Mouse (Mus musculus): Measurements from ENCODE around the gene Ptpro. TPM values are rescaled to one million over a fixed set of nuclear protein-coding genes. Genes with fewer than 3 reads are reported as not detected.

The Ptpro gene
- polyA plus RNA-seq, 1 experiment from 2014 or later, result 41.7 TPM

GRCm38 (mm10) chr6:137339071-137339470 lies 87.0 kb downstream of the Ptpro start:
- Histone ChIP-seq H3K9ac (ENCODE audit: low read length) (no peak overlapping the region), H3K4me2 (ENCODE audit: low read length) (no peak overlapping the region), H3K4me3 (ENCODE audit: low read depth, low read length) (no peak overlapping the region), H3K36me3 (ENCODE audit: control insufficient read depth, insufficient read depth, low read length) (no peaks in the 10 kb centered on the region), H3K9me3 (replicated peaks; ENCODE audit: control insufficient read depth, low read length) (no peaks in the 10 kb centered on the region), H3K27me3 (replicated peaks; ENCODE audit: control insufficient read depth, insufficient read depth, low read length) (no peaks in the 10 kb centered on the region), H3K4me1 (ENCODE audit: control insufficient read depth, insufficient read depth, low read length) (no peaks in the 10 kb centered on the region), H3K27ac (ENCODE audit: low read depth, low read length) (no peak overlapping the region)
- WGBS, result 50% methylated on average over 4 of the region's 4 CpGs
- no peak for DNase-seq (ENCODE audit: low spot score)
- no peak for ATAC-seq

GRCm38 (mm10) chr6:137343688-137344441 lies 91.7 kb downstream of the Ptpro start:
- Histone ChIP-seq H3K9me3 (replicated peaks; ENCODE audit: control insufficient read depth, low read length) (no peaks in the 10 kb centered on the region), H3K27me3 (replicated peaks; ENCODE audit: control insufficient read depth, insufficient read depth, low read length) (no peaks in the 10 kb centered on the region), H3K27ac (ENCODE audit: low read depth, low read length) (no peak overlapping the region), H3K4me2 (ENCODE audit: low read length) (no peak overlapping the region), H3K9ac (ENCODE audit: low read length) (no peak overlapping the region), H3K36me3 (ENCODE audit: control insufficient read depth, insufficient read depth, low read length) (no peaks in the 10 kb centered on the region), H3K4me3 (ENCODE audit: low read depth, low read length) (no peak overlapping the region), H3K4me1 (ENCODE audit: control insufficient read depth, insufficient read depth, low read length) (no peaks in the 10 kb centered on the region)
- WGBS, result 31% methylated on average over 5 of the region's 5 CpGs
- ATAC-seq, result no peak
- no peak for DNase-seq (ENCODE audit: low spot score)

- no peak overlapping the region for H3K9ac ChIP-seq (ENCODE audit: low read length)
- WGBS, result 76% methylated on average over 7 of the region's 7 CpGs
- H3K36me3 ChIP-seq (ENCODE audit: control insufficient read depth, insufficient read depth, low read length), result no peaks in the 10 kb centered on the region
- ATAC-seq (no peak), DNase-seq (ENCODE audit: low spot score) (no peak)
- no peaks in the 10 kb centered on the region for H3K9me3 ChIP-seq (replicated peaks; ENCODE audit: control insufficient read depth, low read length)
- H3K27me3 ChIP-seq (replicated peaks; ENCODE audit: control insufficient read depth, insufficient read depth, low read length), result no peaks in the 10 kb centered on the region
- no peak overlapping the region for H3K4me3 ChIP-seq (ENCODE audit: low read depth, low read length)
- H3K27ac ChIP-seq (ENCODE audit: low read depth, low read length), result no peak overlapping the region
- H3K4me2 ChIP-seq (ENCODE audit: low read length), result no peak overlapping the region
- H3K4me1 ChIP-seq (ENCODE audit: control insufficient read depth, insufficient read depth, low read length), result peaks cover 6% of the 10 kb centered on the region
Measured at GRCm38 (mm10) chr6:137360166-137360565, 108.0 kb downstream of the Ptpro start.

- no peak overlapping the region for H3K4me2 ChIP-seq (ENCODE audit: low read length)
- no peaks in the 10 kb centered on the region for H3K9me3 ChIP-seq (replicated peaks; ENCODE audit: control insufficient read depth, low read length)
- no peak overlapping the region for H3K4me3 ChIP-seq (ENCODE audit: low read depth, low read length)
- H3K9ac ChIP-seq (ENCODE audit: low read length), result no peak overlapping the region
- H3K36me3 ChIP-seq (ENCODE audit: control insufficient read depth, insufficient read depth, low read length), result no peaks in the 10 kb centered on the region
- 60% methylated on average over 8 of the region's 8 CpGs for WGBS
- peaks cover 6% of the 10 kb centered on the region for H3K4me1 ChIP-seq (ENCODE audit: control insufficient read depth, insufficient read depth, low read length)
- H3K27me3 ChIP-seq (replicated peaks; ENCODE audit: control insufficient read depth, insufficient read depth, low read length), result no peaks in the 10 kb centered on the region
- no peak overlapping the region for H3K27ac ChIP-seq (ENCODE audit: low read depth, low read length)
- DNase-seq (ENCODE audit: low spot score) (peak; percentile 73), ATAC-seq (peak; percentile 42; the same call in 1 of the 2 replicates)
Measured at GRCm38 (mm10) chr6:137362216-137362615, 110.1 kb downstream of the Ptpro start.

GRCm38 (mm10) chr6:137364681-137365080 lies 112.6 kb downstream of the Ptpro start:
- Histone ChIP-seq H3K4me1 (ENCODE audit: control insufficient read depth, insufficient read depth, low read length) (peaks cover 6% of the 10 kb centered on the region), H3K36me3 (ENCODE audit: control insufficient read depth, insufficient read depth, low read length) (no peaks in the 10 kb centered on the region), H3K9ac (ENCODE audit: low read length) (no peak overlapping the region), H3K27ac (ENCODE audit: low read depth, low read length) (no peak overlapping the region), H3K27me3 (replicated peaks; ENCODE audit: control insufficient read depth, insufficient read depth, low read length) (no peaks in the 10 kb centered on the region), H3K4me2 (ENCODE audit: low read length) (no peak overlapping the region), H3K9me3 (replicated peaks; ENCODE audit: control insufficient read depth, low read length) (no peaks in the 10 kb centered on the region), H3K4me3 (ENCODE audit: low read depth, low read length) (no peak overlapping the region)
- DNase-seq (ENCODE audit: low spot score), result peak; percentile 96
- WGBS, result 25% methylated on average over 5 of the region's 5 CpGs
- ATAC-seq, result peak; percentile 94

GRCm38 (mm10) chr6:137365637-137366036 lies 113.5 kb downstream of the Ptpro start:
- Histone ChIP-seq H3K4me1 (ENCODE audit: control insufficient read depth, insufficient read depth, low read length) (peaks cover 6% of the 10 kb centered on the region), H3K27me3 (replicated peaks; ENCODE audit: control insufficient read depth, insufficient read depth, low read length) (no peaks in the 10 kb centered on the region), H3K4me3 (ENCODE audit: low read depth, low read length) (no peak overlapping the region), H3K4me2 (ENCODE audit: low read length) (no peak overlapping the region), H3K9me3 (replicated peaks; ENCODE audit: control insufficient read depth, low read length) (no peaks in the 10 kb centered on the region), H3K9ac (ENCODE audit: low read length) (no peak overlapping the region), H3K27ac (ENCODE audit: low read depth, low read length) (no peak overlapping the region), H3K36me3 (ENCODE audit: control insufficient read depth, insufficient read depth, low read length) (no peaks in the 10 kb centered on the region)
- DNase-seq (ENCODE audit: low spot score) (no peak), ATAC-seq (no peak)
- 94% methylated on average over 2 of the region's 2 CpGs for WGBS

- H3K4me3 ChIP-seq (ENCODE audit: low read depth, low read length), result no peak overlapping the region
- no peaks in the 10 kb centered on the region for H3K27me3 ChIP-seq (replicated peaks; ENCODE audit: control insufficient read depth, insufficient read depth, low read length)
- no peak for DNase-seq (ENCODE audit: low spot score)
- H3K9me3 ChIP-seq (replicated peaks; ENCODE audit: control insufficient read depth, low read length), result no peaks in the 10 kb centered on the region
- WGBS, result 76% methylated on average over 8 of the region's 8 CpGs
- no peak overlapping the region for H3K4me2 ChIP-seq (ENCODE audit: low read length)
- H3K27ac ChIP-seq (ENCODE audit: low read depth, low read length), result no peak overlapping the region
- no peak for ATAC-seq
- no peaks in the 10 kb centered on the region for H3K36me3 ChIP-seq (ENCODE audit: control insufficient read depth, insufficient read depth, low read length)
- no peak overlapping the region for H3K9ac ChIP-seq (ENCODE audit: low read length)
- H3K4me1 ChIP-seq (ENCODE audit: control insufficient read depth, insufficient read depth, low read length), result no peaks in the 10 kb centered on the region
Measured at GRCm38 (mm10) chr6:137370745-137371144, 118.6 kb downstream of the Ptpro start.

GRCm38 (mm10) chr6:137371455-137371854 lies 119.3 kb downstream of the Ptpro start:
- no peak overlapping the region for H3K4me3 ChIP-seq (ENCODE audit: low read depth, low read length)
- H3K27me3 ChIP-seq (replicated peaks; ENCODE audit: control insufficient read depth, insufficient read depth, low read length), result no peaks in the 10 kb centered on the region
- H3K27ac ChIP-seq (ENCODE audit: low read depth, low read length), result no peak overlapping the region
- 73% methylated on average over 6 of the region's 6 CpGs for WGBS
- no peaks in the 10 kb centered on the region for H3K36me3 ChIP-seq (ENCODE audit: control insufficient read depth, insufficient read depth, low read length)
- DNase-seq (ENCODE audit: low spot score) (no peak), ATAC-seq (no peak)
- H3K9ac ChIP-seq (ENCODE audit: low read length), result no peak overlapping the region
- no peaks in the 10 kb centered on the region for H3K9me3 ChIP-seq (replicated peaks; ENCODE audit: control insufficient read depth, low read length)
- H3K4me1 ChIP-seq (ENCODE audit: control insufficient read depth, insufficient read depth, low read length), result no peaks in the 10 kb centered on the region
- no peak overlapping the region for H3K4me2 ChIP-seq (ENCODE audit: low read length)

- H3K27me3 ChIP-seq (replicated peaks; ENCODE audit: control insufficient read depth, insufficient read depth, low read length), result no peaks in the 10 kb centered on the region
- H3K36me3 ChIP-seq (ENCODE audit: control insufficient read depth, insufficient read depth, low read length), result no peaks in the 10 kb centered on the region
- DNase-seq (ENCODE audit: low spot score) (no peak), ATAC-seq (no peak)
- H3K27ac ChIP-seq (ENCODE audit: low read depth, low read length), result no peak overlapping the region
- H3K4me1 ChIP-seq (ENCODE audit: control insufficient read depth, insufficient read depth, low read length), result no peaks in the 10 kb centered on the region
- no peaks in the 10 kb centered on the region for H3K9me3 ChIP-seq (replicated peaks; ENCODE audit: control insufficient read depth, low read length)
- H3K4me3 ChIP-seq (ENCODE audit: low read depth, low read length), result no peak overlapping the region
- no peak overlapping the region for H3K9ac ChIP-seq (ENCODE audit: low read length)
- 88% methylated on average over 6 of the region's 6 CpGs for whole genome bisulfite sequencing
- H3K4me2 ChIP-seq (ENCODE audit: low read length), result no peak overlapping the region
Measured at GRCm38 (mm10) chr6:137373920-137374319, 121.8 kb downstream of the Ptpro start.
